Mouse (Mus musculus): ENCODE measurements at regions not wholly inside any gene's neighbourhood (a gene's known extent, or its start where the extent isn't known, plus 50 kb on each side); places are given as distances from the start of the nearest gene placed in this dataset.
A peak's percentile ranks its signal among the peaks of the same experiment; 100 is the strongest.

GRCm38 (mm10) chr3:121869694-121870093, 54.6 kb upstream of the Abcd3 start:
- TF ChIP-seq POLR2A (IDR thresholded peaks at IDR 0.05; ENCODE audit: borderline replicate concordance, extremely low read depth, low read depth, low read length), result no peak
- no peak for TF ChIP-seq CTCF (IDR thresholded peaks at IDR 0.05; ENCODE audit: insufficient read depth, low read length)
- no peak for DNase-seq
- Histone ChIP-seq H3K4me1 (ENCODE audit: control insufficient read depth, insufficient read depth, low read length) (peaks cover 3% of the 10 kb centered on the region; the same call in 1 of the 2 replicates), H3K4me3 (replicated peaks; ENCODE audit: extremely low read depth, low read depth, low read length) (no peak overlapping the region)
- WGBS, result 52% methylated on average over 4 of the region's 4 CpGs

DNA sequence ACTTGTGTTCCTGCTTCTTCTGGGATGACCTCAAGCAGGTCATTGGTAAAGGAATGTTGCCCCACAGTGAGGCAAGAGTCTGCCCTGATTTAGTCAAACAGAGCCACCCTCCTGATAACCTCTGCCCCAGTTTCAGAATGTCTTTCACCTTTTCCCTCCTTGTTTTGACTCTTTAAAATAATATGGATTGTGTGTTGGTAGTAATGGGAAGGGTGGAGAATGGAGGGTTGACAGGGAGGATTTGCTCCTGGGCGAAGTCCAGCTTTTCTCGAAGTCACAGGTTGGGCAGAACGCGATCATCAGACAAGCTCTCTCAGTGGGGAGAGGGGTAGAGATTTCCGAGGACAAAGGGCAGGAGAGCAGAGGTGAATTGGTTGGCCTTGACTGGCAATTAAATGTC, 52.2 kb upstream of the Abcd3 start:
- H3K4me1 ChIP-seq (ENCODE audit: control insufficient read depth, insufficient read depth, low read length), result peaks cover 5% of the 10 kb centered on the region; the same call in 1 of the 2 replicates
- WGBS, result 51% methylated on average over 5 of the region's 5 CpGs
- peak; percentile 12 for DNase-seq
- H3K4me3 ChIP-seq (replicated peaks; ENCODE audit: extremely low read depth, low read depth, low read length), result no peak overlapping the region
- TF ChIP-seq POLR2A (IDR thresholded peaks at IDR 0.05; ENCODE audit: borderline replicate concordance, extremely low read depth, low read depth, low read length) (no peak), CTCF (IDR thresholded peaks at IDR 0.05; ENCODE audit: insufficient read depth, low read length) (no peak)

- no peak overlapping the region for H3K4me3 ChIP-seq (replicated peaks; ENCODE audit: extremely low read depth, low read depth, low read length)
- peaks cover 5% of the 10 kb centered on the region; the same call in 1 of the 2 replicates for H3K4me1 ChIP-seq (ENCODE audit: control insufficient read depth, insufficient read depth, low read length)
- 50% methylated on average over 8 of the region's 8 CpGs for WGBS
- TF ChIP-seq CTCF (IDR thresholded peaks at IDR 0.05; ENCODE audit: insufficient read depth, low read length) (no peak), POLR2A (IDR thresholded peaks at IDR 0.05; ENCODE audit: borderline replicate concordance, extremely low read depth, low read depth, low read length) (peak; percentile 20; the same call in 1 of the 2 replicates)
- DNase-seq, result peak; percentile 77
Measured at GRCm38 (mm10) chr3:121864734-121865445, 49.8 kb upstream of the Abcd3 start.
